Mouse (Mus musculus) forebrain, embryonic 11.5 days (tissue): ENCODE data around the gene Cpeb3. TPM values are rescaled to one million over a fixed set of nuclear protein-coding genes. Genes with fewer than 3 reads are reported as not detected.

Experiments used
- ATAC-seq: fragments of 200-750 bp; cut with Nextera tagmentation; replicated peaks from 2 replicates; pipeline ENCODE4 v1.8.0; 2017; ENCODE audit warnings: moderate TSS enrichment; ENCODE audit not compliant: low FRiP score
- DNase-seq: peaks from one replicate; pipeline ENCODE4 v3.0.0-alpha.2; 2017; ENCODE audit warnings: low spot score
- H3K27ac ChIP-seq: fragments of 300-500 bp; sonication (generic); 2 replicates; pipeline ENCODE4 v1.5.1; 2014; ENCODE audit warnings: low read depth, low read length
- H3K27me3 ChIP-seq: fragments of 300-500 bp; sonication (generic); 2 replicates; pipeline ENCODE4 v1.6.1; 2014; ENCODE audit warnings: mild to moderate bottlenecking, low read length, mixed read lengths; ENCODE audit not compliant: control insufficient read depth, insufficient read depth
- H3K36me3 ChIP-seq: fragments of 300-500 bp; sonication (generic); 2 replicates; pipeline ENCODE4 v1.6.1; 2014; ENCODE audit warnings: mild to moderate bottlenecking, low read length, moderate library complexity, mixed read lengths; ENCODE audit not compliant: control insufficient read depth, insufficient read depth
- H3K4me1 ChIP-seq: fragments of 300-500 bp; sonication (generic); replicated peaks from 2 replicates; pipeline ENCODE4 v1.6.1; 2014; ENCODE audit warnings: low read length, mixed read lengths; ENCODE audit not compliant: control insufficient read depth, insufficient read depth
- H3K4me2 ChIP-seq: fragments of 300-500 bp; sonication (generic); 2 replicates; pipeline ENCODE4 v1.6.1; 2014; ENCODE audit warnings: low read depth, mild to moderate bottlenecking, low read length, moderate library complexity, mixed read lengths; ENCODE audit not compliant: severe bottlenecking
- H3K4me3 ChIP-seq: fragments of 300-500 bp; sonication (generic); 2 replicates; pipeline ENCODE4 v1.5.1; 2014; ENCODE audit warnings: low read depth, low read length
- H3K9ac ChIP-seq: fragments of 300-500 bp; sonication (generic); 2 replicates; pipeline ENCODE4 v1.6.1; 2014; ENCODE audit warnings: low read length
- H3K9me3 ChIP-seq: fragments of 300-500 bp; sonication (generic); 2 replicates; pipeline ENCODE4 v1.6.1; 2016; ENCODE audit warnings: low read length, mixed read lengths; ENCODE audit not compliant: control insufficient read depth
- WGBS: fragments of 180-500 bp; shearing (Covaris S2); extraction: QIAGEN DNeasy Blood & Tissue Kit; methylation state at CpG from one replicate; pipeline ENCODE4 v1.1.7; 2014; 5-methylcytosine and 5-hydroxymethylcytosine counted together
- polyA plus RNA-seq: library from polyadenylated mRNA; unstranded; fragments of >200 nt; fragmentation: Nextera tagmentation; extraction: Ambion mirVana; gene quantifications from 2 replicates; pipeline ENCODE4 v1.2.1, GENCODE M21; 2014

Cpeb3 gene
- polyA plus RNA-seq, 1 experiment from 2014 or later = 2.4 TPM

GRCm38 (mm10) chr19:37198165-37198880 lies 10.1 kb downstream of the Cpeb3 start:
- H3K36me3 ChIP-seq = no peaks in the 10 kb centered on the region
- no peak overlapping the region for H3K27ac ChIP-seq
- DNase-seq (no peak), ATAC-seq (no peak)
- H3K9me3 ChIP-seq = no peaks in the 10 kb centered on the region
- no peaks in the 10 kb centered on the region for H3K4me1 ChIP-seq
- H3K4me3 ChIP-seq = no peak overlapping the region
- H3K4me2 ChIP-seq = no peak overlapping the region
- H3K27me3 ChIP-seq = no peaks in the 10 kb centered on the region
- 90% methylated on average over 1 of the region's 1 CpGs for WGBS
- H3K9ac ChIP-seq = no peak overlapping the region

- DNase-seq (no peak), ATAC-seq (no peak)
- H3K9ac ChIP-seq = no peak overlapping the region
- no peaks in the 10 kb centered on the region for H3K9me3 ChIP-seq
- H3K4me1 ChIP-seq = no peaks in the 10 kb centered on the region
- no peaks in the 10 kb centered on the region for H3K27me3 ChIP-seq
- no peaks in the 10 kb centered on the region for H3K36me3 ChIP-seq
- no peak overlapping the region for H3K4me2 ChIP-seq
- WGBS = 89% methylated on average over 5 of the region's 5 CpGs
- H3K4me3 ChIP-seq = no peak overlapping the region
- H3K27ac ChIP-seq = no peak overlapping the region
These were observed 15.8 kb downstream of the Cpeb3 start for GRCm38 (mm10) chr19:37192475-37193058.

GRCm38 (mm10) chr19:37188366-37188948 lies 19.9 kb downstream of the Cpeb3 start:
- Histone ChIP-seq H3K27ac (no peak overlapping the region), H3K9me3 (no peaks in the 10 kb centered on the region), H3K27me3 (no peaks in the 10 kb centered on the region), H3K4me3 (no peak overlapping the region), H3K4me1 (no peaks in the 10 kb centered on the region), H3K9ac (no peak overlapping the region), H3K4me2 (no peak overlapping the region), H3K36me3 (no peaks in the 10 kb centered on the region)
- no peak for DNase-seq
- ATAC-seq = no peak
- 82% methylated on average over 4 of the region's 4 CpGs for WGBS

GRCm38 (mm10) chr19:37177819-37178708 lies 30.3 kb downstream of the Cpeb3 start:
- no peak overlapping the region for H3K27ac ChIP-seq
- no peak overlapping the region for H3K9ac ChIP-seq
- H3K36me3 ChIP-seq = no peaks in the 10 kb centered on the region
- H3K9me3 ChIP-seq = no peaks in the 10 kb centered on the region
- H3K4me3 ChIP-seq = peak overlapping the region; percentile 24
- ATAC-seq (peak; percentile 77), DNase-seq (peak; percentile 70)
- H3K4me1 ChIP-seq = peaks cover 7% of the 10 kb centered on the region; the same call in 1 of the 2 replicates
- 14% methylated on average over 17 of the region's 17 CpGs for WGBS
- peaks cover 7% of the 10 kb centered on the region for H3K27me3 ChIP-seq
- H3K4me2 ChIP-seq = peak overlapping the region; percentile 38; the same call in 1 of the 2 replicates

GRCm38 (mm10) chr19:37176879-37177462 lies 31.4 kb downstream of the Cpeb3 start:
- Histone ChIP-seq H3K36me3 (no peaks in the 10 kb centered on the region), H3K4me1 (peaks cover 7% of the 10 kb centered on the region; the same call in 1 of the 2 replicates), H3K9ac (no peak overlapping the region), H3K4me3 (no peak overlapping the region), H3K27me3 (peaks cover 11% of the 10 kb centered on the region), H3K4me2 (no peak overlapping the region), H3K27ac (no peak overlapping the region), H3K9me3 (no peaks in the 10 kb centered on the region)
- no peak for DNase-seq
- no peak for ATAC-seq
- 43% methylated on average over 4 of the region's 4 CpGs for WGBS

GRCm38 (mm10) chr19:37175919-37176318 lies 32.5 kb downstream of the Cpeb3 start:
- Histone ChIP-seq H3K4me1 (peaks cover 7% of the 10 kb centered on the region; the same call in 1 of the 2 replicates), H3K27ac (no peak overlapping the region), H3K36me3 (no peaks in the 10 kb centered on the region), H3K9me3 (no peaks in the 10 kb centered on the region), H3K27me3 (peaks cover 11% of the 10 kb centered on the region), H3K4me2 (peak overlapping the region; percentile 98; the same call in 1 of the 2 replicates), H3K4me3 (no peak overlapping the region; the same call in 1 of the 2 replicates), H3K9ac (no peak overlapping the region)
- DNase-seq (no peak), ATAC-seq (no peak)
- 12% methylated on average over 6 of the region's 6 CpGs for WGBS

- no peak for DNase-seq
- H3K9me3 ChIP-seq = no peaks in the 10 kb centered on the region
- H3K4me2 ChIP-seq = peak overlapping the region; percentile 98
- H3K4me1 ChIP-seq = peaks cover 7% of the 10 kb centered on the region; the same call in 1 of the 2 replicates
- H3K36me3 ChIP-seq = no peaks in the 10 kb centered on the region
- no peak overlapping the region for H3K27ac ChIP-seq
- ATAC-seq = no peak
- peak overlapping the region; percentile 69 for H3K4me3 ChIP-seq
- peak overlapping the region; percentile 63 for H3K9ac ChIP-seq
- WGBS = 1% methylated on average over 12 of the region's 12 CpGs
- peaks cover 11% of the 10 kb centered on the region for H3K27me3 ChIP-seq
These were observed 33.0 kb downstream of the Cpeb3 start for GRCm38 (mm10) chr19:37175436-37175805.
